Mouse (Mus musculus) layer of hippocampus, postnatal 10 days (tissue): ENCODE data around the gene Etv6. TPM values are rescaled to one million over a fixed set of nuclear protein-coding genes. Genes with fewer than 3 reads are reported as not detected.

Experiments
- total RNA-seq, 2 experiments: library from RNA; stranded (reverse); gene quantifications; 2 replicates each; pipeline ENCODE4 v1.2.3; 2021

Etv6 gene
- total RNA-seq, 2 experiments from 2014 or later = 12.0 to 13.8 TPM

Other genes starting within 250 kb of the Etv6 start
- not detected for gene Kap, start 181.9 kb upstream of the Etv6 start, total RNA-seq